Mouse (Mus musculus): ENCODE measurements around the gene Cyp2d10. TPM values are rescaled to one million over a fixed set of nuclear protein-coding genes. Genes with fewer than 3 reads are reported as not detected.
"Not testable (repeated sequence)": the region's sequence is repeated elsewhere in the genome, so short reads cannot be mapped to it uniquely, and the experiment has no call there.

The Cyp2d10 gene
- polyA plus RNA-seq, 1 experiment from 2014 or later, result not detected

DNA sequence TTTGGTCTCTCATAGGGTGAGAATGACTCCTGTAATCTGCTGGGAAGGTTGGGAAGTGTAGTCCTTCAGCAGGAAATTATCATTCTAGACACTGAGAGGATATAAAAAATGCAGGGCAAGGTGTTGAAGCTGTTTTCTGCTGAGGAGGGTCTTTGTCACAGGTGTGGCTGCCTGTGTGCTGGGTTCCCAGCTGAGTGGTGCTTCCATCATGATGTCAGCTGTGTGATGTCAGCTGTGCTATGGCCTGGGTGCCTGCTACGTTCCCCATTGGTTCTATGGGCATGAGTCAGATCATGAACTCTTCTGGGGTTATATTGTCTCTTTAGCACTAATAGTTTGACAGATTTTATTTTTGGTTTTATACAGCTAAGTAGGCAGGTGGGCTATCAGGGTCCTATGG lies 38.1 kb downstream of the Cyp2d10 start:
- H3K36me3 ChIP-seq, result no peaks in the 10 kb centered on the region
- 78% methylated on average over 1 of the region's 1 CpGs for WGBS
- H3K27me3 ChIP-seq (replicated peaks), result no peaks in the 10 kb centered on the region
- ATAC-seq (ENCODE audit: low FRiP score, low read depth), result no peak
- no peaks in the 10 kb centered on the region for H3K4me1 ChIP-seq
- no peak overlapping the region for H3K27ac ChIP-seq
- no peak overlapping the region for H3K4me2 ChIP-seq (replicated peaks)
- H3K9ac ChIP-seq, result no peak overlapping the region
- no peak overlapping the region for H3K4me3 ChIP-seq
- no peaks in the 10 kb centered on the region for H3K9me3 ChIP-seq

DNA sequence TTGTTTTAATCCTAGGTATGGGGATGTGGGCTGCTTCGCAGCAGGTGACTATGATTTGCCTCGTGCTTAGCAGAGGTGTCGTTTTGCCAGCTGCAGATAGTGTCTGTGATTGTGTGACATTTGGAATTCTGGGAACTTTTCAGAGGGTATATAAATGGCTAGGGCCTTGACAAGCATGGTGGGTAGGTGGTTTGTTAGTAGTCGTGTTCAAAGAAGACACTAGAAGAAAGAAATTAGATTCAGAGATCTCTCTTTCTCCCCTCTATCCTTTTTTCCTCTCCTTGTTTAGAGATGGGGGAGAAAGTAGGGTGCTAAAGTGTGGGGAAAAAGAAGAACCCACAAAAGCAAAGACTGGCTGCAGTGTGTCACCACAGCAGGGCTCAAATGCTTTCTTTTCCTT lies 38.8 kb downstream of the Cyp2d10 start:
- H3K9ac ChIP-seq, result no peak overlapping the region
- no peaks in the 10 kb centered on the region for H3K9me3 ChIP-seq
- no peaks in the 10 kb centered on the region for H3K4me1 ChIP-seq
- 90% methylated on average over 4 of the region's 4 CpGs for WGBS
- no peaks in the 10 kb centered on the region for H3K27me3 ChIP-seq (replicated peaks)
- no peak overlapping the region for H3K27ac ChIP-seq
- H3K4me3 ChIP-seq, result no peak overlapping the region
- no peaks in the 10 kb centered on the region for H3K36me3 ChIP-seq
- H3K4me2 ChIP-seq (replicated peaks), result no peak overlapping the region
- ATAC-seq (ENCODE audit: low FRiP score, low read depth), result no peak

DNA sequence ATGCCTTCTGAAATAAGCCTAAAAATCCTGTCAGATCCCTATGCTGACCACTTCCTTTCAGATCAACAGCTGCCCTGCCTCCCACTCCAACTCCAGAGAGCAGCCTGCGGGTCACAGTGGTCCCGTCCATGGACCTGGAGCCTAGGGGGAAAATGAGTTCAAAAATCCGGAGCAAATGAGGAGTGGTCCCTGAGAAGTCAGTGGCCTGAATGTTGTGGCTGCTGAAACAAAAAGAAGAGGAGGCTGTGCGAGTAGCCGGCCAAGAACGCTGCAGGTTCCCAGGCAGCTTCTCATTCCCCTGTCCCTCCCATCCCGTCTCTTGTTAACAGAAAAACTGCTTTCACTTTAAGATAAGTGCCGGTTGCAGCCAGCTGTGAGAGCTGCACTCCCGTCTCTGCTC lies 42.4 kb downstream of the Cyp2d10 start:
- not testable (repeated sequence) for H3K9me3 ChIP-seq; H3K36me3 ChIP-seq; H3K4me3 ChIP-seq; H3K9ac ChIP-seq; H3K27me3 ChIP-seq (replicated peaks); H3K4me2 ChIP-seq (replicated peaks); H3K4me1 ChIP-seq; H3K27ac ChIP-seq; ATAC-seq (ENCODE audit: low FRiP score, low read depth)
- 26% methylated on average over 7 of the region's 9 CpGs for WGBS

DNA sequence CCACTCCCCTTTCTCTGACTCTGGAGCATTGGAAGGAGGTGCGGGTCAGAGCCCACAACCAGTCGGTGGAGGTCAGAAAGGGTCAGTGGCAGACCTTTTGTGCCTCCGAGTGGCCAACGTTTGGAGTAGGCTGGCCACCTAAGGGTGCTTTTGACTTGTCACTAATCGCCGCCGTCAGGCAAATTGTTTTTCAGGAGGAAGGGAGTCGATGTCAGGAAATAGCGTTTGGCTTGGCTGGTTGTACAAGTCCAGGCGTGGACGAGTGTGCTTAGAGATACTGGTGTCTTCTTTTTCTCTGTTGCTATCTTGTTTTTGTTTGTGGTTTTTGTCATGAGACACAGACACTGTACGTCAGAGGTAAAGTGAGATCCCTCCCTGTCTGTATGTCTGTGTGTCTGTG lies 43.2 kb downstream of the Cyp2d10 start:
- 80% methylated on average over 8 of the region's 12 CpGs for WGBS
- not testable (repeated sequence) for ATAC-seq (ENCODE audit: low FRiP score, low read depth)

DNA sequence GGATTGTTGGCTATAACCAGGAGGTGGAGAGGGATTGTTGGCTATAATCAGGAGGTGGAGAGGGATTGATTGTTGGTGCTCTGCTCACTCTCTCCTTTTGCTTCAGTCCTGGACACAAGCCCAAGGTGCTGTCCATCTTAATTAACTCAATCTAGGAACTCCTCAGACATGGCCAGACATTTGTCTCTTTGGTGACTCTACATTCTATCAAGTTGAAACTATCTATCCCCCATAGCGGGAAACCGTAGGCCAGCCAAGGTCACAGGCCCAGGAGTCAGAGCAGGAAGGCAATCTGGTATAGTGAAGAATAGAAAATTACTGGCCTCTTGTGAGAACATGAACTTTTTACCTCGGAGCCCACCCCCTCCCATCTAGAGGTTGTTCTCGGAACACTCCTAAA lies 44.8 kb downstream of the Cyp2d10 start:
- no peaks in the 10 kb centered on the region for H3K4me1 ChIP-seq
- WGBS, result 88% methylated on average over 4 of the region's 4 CpGs
- ATAC-seq (ENCODE audit: low FRiP score, low read depth), result no peak
- H3K36me3 ChIP-seq, result no peaks in the 10 kb centered on the region
- H3K9ac ChIP-seq, result no peak overlapping the region
- no peaks in the 10 kb centered on the region for H3K9me3 ChIP-seq
- no peaks in the 10 kb centered on the region for H3K27me3 ChIP-seq (replicated peaks)
- H3K4me3 ChIP-seq, result no peak overlapping the region
- no peak overlapping the region for H3K27ac ChIP-seq
- H3K4me2 ChIP-seq (replicated peaks), result no peak overlapping the region

More for the DNA sequence above, 43.2 kb downstream of the Cyp2d10 start:
- not testable (repeated sequence) for H3K9me3 ChIP-seq; H3K4me1 ChIP-seq; H3K4me2 ChIP-seq (replicated peaks); H3K27ac ChIP-seq; H3K4me3 ChIP-seq; H3K27me3 ChIP-seq (replicated peaks); H3K36me3 ChIP-seq; H3K9ac ChIP-seq

DNA sequence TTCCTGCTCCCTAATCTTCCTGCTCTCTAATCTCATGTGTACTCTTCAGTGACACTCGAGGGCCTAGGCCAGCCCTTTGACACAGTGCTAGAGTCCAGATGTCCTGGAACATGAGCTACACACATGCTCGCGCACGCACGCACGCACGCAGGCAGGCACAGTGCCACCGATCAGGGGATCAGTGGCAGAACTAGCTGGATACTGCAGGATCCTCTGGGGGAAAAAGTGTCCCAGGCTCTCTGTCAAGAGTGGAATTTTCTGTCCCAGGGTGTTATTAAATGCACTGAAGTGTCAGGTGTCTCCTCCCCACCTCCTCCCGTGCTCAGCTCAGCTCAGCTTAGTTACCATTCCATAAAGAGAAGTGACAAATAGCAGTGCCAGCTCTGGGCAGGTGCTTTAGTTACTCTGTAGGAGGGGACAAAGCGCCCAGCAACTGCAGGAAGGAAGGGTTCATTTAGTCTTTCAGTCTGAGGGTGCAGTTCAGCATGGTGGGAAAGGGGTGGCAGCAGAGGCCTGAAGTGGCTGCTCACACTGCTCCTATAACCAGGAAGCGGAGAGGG lies 45.5 kb downstream of the Cyp2d10 start:
- Histone ChIP-seq H3K9me3 (no peaks in the 10 kb centered on the region), H3K27me3 (replicated peaks) (no peaks in the 10 kb centered on the region), H3K27ac (no peak overlapping the region), H3K4me1 (no peaks in the 10 kb centered on the region), H3K36me3 (no peaks in the 10 kb centered on the region), H3K4me3 (no peak overlapping the region), H3K9ac (no peak overlapping the region), H3K4me2 (replicated peaks) (no peak overlapping the region)
- WGBS, result 79% methylated on average over 11 of the region's 11 CpGs
- no peak for ATAC-seq (ENCODE audit: low FRiP score, low read depth)

DNA sequence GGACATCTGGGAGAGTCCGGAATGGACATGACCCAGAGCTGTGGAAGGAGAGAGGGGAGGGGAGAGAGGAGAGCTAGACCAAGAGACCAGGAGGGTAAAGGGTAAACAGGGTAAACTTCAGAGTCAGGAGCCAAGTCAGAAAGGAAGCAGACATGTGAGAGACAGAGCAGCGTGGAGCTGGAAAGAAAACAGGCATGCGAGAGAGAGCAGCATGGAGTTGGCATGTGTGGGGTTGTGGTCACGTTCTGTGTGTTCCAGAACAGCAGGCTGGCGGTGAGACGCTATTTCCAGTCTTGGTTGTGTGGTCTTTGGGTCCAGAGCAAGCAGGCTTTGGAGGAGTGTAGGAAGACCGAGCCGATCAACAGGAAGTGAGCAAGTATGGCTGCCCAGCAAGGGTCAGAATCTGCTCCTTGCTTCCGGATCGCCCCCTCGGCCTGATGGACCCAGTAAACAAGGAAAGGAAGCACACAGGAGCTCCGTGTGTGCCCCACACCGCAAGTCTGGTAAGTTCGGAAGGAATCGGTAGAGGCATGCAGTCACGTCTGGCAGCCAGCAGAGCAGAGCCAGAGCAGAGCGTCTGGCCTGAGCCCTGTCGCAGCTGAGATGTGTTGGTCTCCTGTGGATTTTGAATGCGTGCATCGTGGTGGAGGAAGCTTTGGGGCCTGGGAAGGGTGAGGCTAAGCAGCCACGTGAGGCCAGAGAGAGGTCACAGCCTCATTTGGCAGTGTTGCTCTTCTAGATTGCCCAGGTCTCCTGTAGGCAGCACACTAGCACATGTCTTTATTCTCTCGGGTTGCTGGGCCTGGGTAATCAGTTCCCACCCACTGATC lies 48.3 kb downstream of the Cyp2d10 start:
- Histone ChIP-seq H3K36me3 (no peaks in the 10 kb centered on the region), H3K9ac (no peak overlapping the region), H3K27ac (no peak overlapping the region), H3K9me3 (no peaks in the 10 kb centered on the region), H3K4me3 (no peak overlapping the region), H3K27me3 (replicated peaks) (no peaks in the 10 kb centered on the region), H3K4me2 (replicated peaks) (no peak overlapping the region), H3K4me1 (peaks cover 3% of the 10 kb centered on the region; the same call in 1 of the 2 replicates)
- 65% methylated on average over 22 of the region's 22 CpGs for WGBS
- ATAC-seq (ENCODE audit: low FRiP score, low read depth), result no peak

DNA sequence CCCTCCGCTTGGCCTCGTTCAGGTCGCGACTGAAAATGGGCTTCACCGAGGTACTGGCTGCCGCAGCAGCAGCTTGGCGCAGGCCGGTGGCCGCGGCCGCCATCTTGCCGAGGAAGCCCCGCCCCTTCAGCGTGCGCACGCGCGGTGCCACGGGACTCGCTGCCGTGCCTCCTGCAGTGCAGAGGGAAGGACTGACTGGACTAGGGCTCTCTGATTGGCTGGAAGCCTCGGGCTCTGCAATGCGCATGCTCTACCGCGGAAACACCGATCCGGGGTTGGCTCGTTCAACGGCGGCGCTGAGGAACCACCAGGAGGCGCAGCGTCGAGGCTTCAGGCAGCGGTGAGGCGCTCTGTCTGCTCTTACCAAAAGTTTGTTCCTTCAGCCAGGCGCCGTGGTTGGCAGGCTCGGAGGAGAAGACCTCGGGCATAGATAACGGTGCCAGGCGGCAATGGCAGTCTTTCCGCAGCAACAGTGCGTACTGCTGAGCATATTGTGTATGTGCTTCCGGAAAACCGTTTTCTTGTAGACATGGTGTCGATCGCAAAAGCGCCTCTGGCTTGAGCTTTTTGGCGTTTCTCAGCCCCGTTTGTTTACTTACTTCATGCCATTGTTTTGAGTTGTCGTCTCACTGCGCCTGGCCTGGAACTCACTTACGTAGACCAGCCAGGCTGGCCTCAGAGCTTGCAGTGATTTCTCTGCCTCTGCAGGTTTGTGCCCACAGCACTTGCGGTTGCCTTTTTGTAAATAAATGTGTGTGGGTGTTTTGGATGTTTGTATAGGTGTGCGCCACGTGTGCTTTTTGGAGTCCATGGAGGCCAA lies 52.7 kb downstream of the Cyp2d10 start, which contains the start of gene Ndufa6:
Ndufa6 (minus strand) TSS at position 197 of the 820 bp plus-strand sequence.
- peak within 1 kb of the TSS; percentile 67; the same call in 1 of the 2 replicates for H3K27ac ChIP-seq
- H3K27me3 ChIP-seq (replicated peaks), result no peaks in the 10 kb centered on the region
- peak within 1 kb of the TSS; percentile 97 for H3K9ac ChIP-seq
- peak within 1 kb of the TSS; percentile 87 for H3K4me2 ChIP-seq (replicated peaks)
- peaks cover 16% of the 10 kb centered on the region for H3K36me3 ChIP-seq
- peak; percentile 99 for ATAC-seq (ENCODE audit: low FRiP score, low read depth)
- WGBS, result 2% methylated on average over 57 of the region's 57 CpGs
- H3K9me3 ChIP-seq, result no peaks in the 10 kb centered on the region
- peaks cover 20% of the 10 kb centered on the region for H3K4me1 ChIP-seq
- H3K4me3 ChIP-seq, result peak within 1 kb of the TSS; percentile 95

DNA sequence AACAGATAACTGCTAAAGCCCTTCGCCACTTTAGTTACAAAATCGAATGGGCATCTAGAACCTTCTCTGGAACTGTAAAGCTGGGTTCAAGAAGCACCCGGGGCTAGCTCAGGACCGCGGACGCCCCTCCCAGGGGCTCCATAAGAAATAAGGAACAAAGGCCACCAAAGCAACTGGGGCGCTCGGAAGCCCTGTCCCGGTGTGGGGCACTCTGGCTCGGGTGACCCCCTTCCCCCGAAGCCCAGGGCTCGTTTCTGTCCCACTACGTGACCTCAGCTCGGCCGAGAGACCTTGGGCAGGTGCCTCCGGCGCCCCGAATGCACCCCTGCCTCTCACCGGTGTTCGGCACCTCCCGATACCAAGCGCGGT lies 53.3 kb downstream of the Cyp2d10 start:
- peaks cover 22% of the 10 kb centered on the region for H3K36me3 ChIP-seq

DNA sequence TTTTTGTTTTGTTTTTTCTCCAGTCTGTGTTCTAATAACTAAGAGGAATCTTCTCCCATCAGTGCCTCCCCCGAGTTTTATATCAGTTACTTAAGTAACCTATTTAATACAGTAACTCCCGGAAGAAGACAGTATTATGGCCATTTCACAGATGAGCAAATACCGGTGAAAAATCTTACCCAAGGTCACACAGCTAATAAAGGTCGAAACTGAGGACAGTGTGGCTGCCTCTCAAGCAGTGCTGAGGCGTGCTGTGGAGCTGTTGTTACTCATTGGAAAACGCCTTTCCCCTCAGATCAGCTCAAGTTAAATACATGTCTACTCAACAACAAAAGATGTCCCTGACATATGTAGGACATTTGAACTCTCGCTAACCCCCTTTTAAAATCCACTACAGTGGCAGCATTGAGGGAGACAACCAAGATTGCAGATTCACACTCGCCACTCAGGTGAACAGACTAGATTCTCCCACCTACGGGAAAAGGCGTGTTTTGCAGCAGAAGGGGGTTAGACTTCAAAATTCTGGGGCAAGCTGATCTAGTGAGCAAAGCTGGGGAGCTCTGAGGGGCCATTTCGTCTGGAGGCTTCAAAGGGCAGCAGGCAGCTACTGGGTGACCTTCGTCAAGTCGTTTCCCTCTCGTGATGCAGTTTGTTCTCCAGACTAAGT lies 53.8 kb downstream of the Cyp2d10 start:
- H3K4me2 ChIP-seq (replicated peaks), result peak overlapping the region; percentile 87
- ATAC-seq (ENCODE audit: low FRiP score, low read depth), result peak; percentile 3; the same call in 1 of the 2 replicates
- peaks cover 27% of the 10 kb centered on the region for H3K36me3 ChIP-seq
- H3K27me3 ChIP-seq (replicated peaks), result no peaks in the 10 kb centered on the region
- peaks cover 20% of the 10 kb centered on the region for H3K4me1 ChIP-seq
- no peaks in the 10 kb centered on the region for H3K9me3 ChIP-seq
- no peak overlapping the region for H3K27ac ChIP-seq
- peak overlapping the region; percentile 95 for H3K4me3 ChIP-seq
- peak overlapping the region; percentile 97 for H3K9ac ChIP-seq
- WGBS, result 32% methylated on average over 14 of the region's 14 CpGs

More for the DNA sequence above, 53.3 kb downstream of the Cyp2d10 start:
- Histone ChIP-seq H3K9ac (peak overlapping the region; percentile 97), H3K4me3 (peak overlapping the region; percentile 95), H3K4me2 (replicated peaks) (peak overlapping the region; percentile 87), H3K27ac (peak overlapping the region; percentile 67; the same call in 1 of the 2 replicates), H3K27me3 (replicated peaks) (no peaks in the 10 kb centered on the region), H3K9me3 (no peaks in the 10 kb centered on the region), H3K4me1 (peaks cover 20% of the 10 kb centered on the region)
- peak; percentile 73 for ATAC-seq (ENCODE audit: low FRiP score, low read depth)
- WGBS, result 0% methylated on average over 23 of the region's 23 CpGs
